Mouse (Mus musculus): ENCODE results near the gene Satb1. TPM values are rescaled to one million over a fixed set of nuclear protein-coding genes. Genes with fewer than 3 reads are reported as not detected.
A peak's percentile ranks its signal among the peaks of the same experiment; 100 is the strongest.

The Satb1 gene
- polyA plus RNA-seq, 1 experiment from 2014 or later = 18.0 TPM

GRCm38 (mm10) chr17:51790387-51791060 is 42.6 kb downstream of the Satb1 start:
- Histone ChIP-seq H3K36me3 (no peaks in the 10 kb centered on the region), H3K27ac (peak overlapping the region; percentile 75), H3K9ac (peak overlapping the region; percentile 46; the same call in 1 of the 2 replicates), H3K4me1 (peaks cover 11% of the 10 kb centered on the region), H3K9me3 (no peaks in the 10 kb centered on the region), H3K4me2 (peak overlapping the region; percentile 40), H3K4me3 (peak overlapping the region; percentile 7; the same call in 1 of the 2 replicates), H3K27me3 (no peaks in the 10 kb centered on the region)
- 19% methylated on average over 8 of the region's 8 CpGs for WGBS
- no peak for ATAC-seq (ENCODE audit: insufficient number of reproducible peaks, insufficient read depth, low FRiP score, low TSS enrichment, low read depth)

DNA sequence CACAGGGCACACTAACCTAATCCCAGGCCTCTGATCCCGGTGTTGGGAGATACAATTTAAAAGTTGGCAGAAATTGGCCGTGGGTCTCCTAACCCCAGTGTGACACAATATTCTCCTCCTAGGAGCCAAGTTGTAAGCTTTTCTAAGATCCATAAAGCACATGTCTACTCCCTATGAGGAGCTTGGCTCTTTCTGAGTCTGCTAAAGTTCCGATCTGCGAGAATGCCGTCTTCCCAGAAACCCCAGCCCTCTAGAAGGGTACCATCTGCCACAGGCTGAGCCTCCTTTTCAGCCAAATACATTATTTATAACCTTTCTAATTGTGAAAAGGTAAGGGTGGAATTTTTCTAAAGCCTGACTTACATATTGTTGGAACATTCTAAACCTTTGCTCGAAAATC is 43.3 kb downstream of the Satb1 start:
- WGBS = 61% methylated on average over 6 of the region's 6 CpGs
- Histone ChIP-seq H3K27ac (no peak overlapping the region; the same call in 1 of the 2 replicates), H3K27me3 (no peaks in the 10 kb centered on the region), H3K9me3 (no peaks in the 10 kb centered on the region), H3K4me1 (peaks cover 11% of the 10 kb centered on the region), H3K9ac (no peak overlapping the region), H3K4me3 (no peak overlapping the region), H3K4me2 (no peak overlapping the region), H3K36me3 (no peaks in the 10 kb centered on the region)
- ATAC-seq (ENCODE audit: insufficient number of reproducible peaks, insufficient read depth, low FRiP score, low TSS enrichment, low read depth) = no peak

- Histone ChIP-seq H3K4me1 (peaks cover 11% of the 10 kb centered on the region), H3K4me3 (no peak overlapping the region), H3K27me3 (no peaks in the 10 kb centered on the region), H3K9me3 (no peaks in the 10 kb centered on the region), H3K27ac (no peak overlapping the region), H3K36me3 (no peaks in the 10 kb centered on the region), H3K4me2 (no peak overlapping the region), H3K9ac (no peak overlapping the region)
- no peak for ATAC-seq (ENCODE audit: insufficient number of reproducible peaks, insufficient read depth, low FRiP score, low TSS enrichment, low read depth)
- WGBS = 89% methylated on average over 4 of the region's 4 CpGs
These were observed 44.0 kb downstream of the Satb1 start for GRCm38 (mm10) chr17:51789098-51789497.

DNA sequence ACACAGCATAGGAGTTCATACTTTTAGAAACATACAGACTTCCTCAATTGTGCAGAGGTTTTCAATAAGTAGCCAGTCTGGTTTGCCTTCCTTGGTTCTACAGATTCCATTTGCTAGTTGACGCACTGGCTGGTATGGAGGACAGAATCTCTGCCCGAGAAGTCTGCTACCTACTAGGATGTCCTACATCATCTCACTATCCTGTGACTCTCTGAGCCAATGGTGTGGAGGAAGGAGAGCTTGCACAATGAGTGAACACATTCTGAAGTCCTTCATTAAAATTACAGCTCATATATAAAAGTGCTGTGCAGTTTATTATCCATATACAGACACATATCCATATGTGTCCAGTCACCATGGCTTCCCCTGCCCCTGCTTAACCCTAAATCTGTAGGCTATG is 45.1 kb downstream of the Satb1 start:
- Histone ChIP-seq H3K27me3 (no peaks in the 10 kb centered on the region), H3K9me3 (no peaks in the 10 kb centered on the region), H3K4me1 (peaks cover 11% of the 10 kb centered on the region), H3K4me2 (no peak overlapping the region), H3K36me3 (peaks cover under 1% of the 10 kb centered on the region), H3K27ac (0 out of 2 replicates have a peak overlapping the region, but pooled peaks have one; percentile 16), H3K4me3 (no peak overlapping the region), H3K9ac (no peak overlapping the region)
- ATAC-seq (ENCODE audit: insufficient number of reproducible peaks, insufficient read depth, low FRiP score, low TSS enrichment, low read depth) = no peak
- 82% methylated on average over 2 of the region's 2 CpGs for WGBS

DNA sequence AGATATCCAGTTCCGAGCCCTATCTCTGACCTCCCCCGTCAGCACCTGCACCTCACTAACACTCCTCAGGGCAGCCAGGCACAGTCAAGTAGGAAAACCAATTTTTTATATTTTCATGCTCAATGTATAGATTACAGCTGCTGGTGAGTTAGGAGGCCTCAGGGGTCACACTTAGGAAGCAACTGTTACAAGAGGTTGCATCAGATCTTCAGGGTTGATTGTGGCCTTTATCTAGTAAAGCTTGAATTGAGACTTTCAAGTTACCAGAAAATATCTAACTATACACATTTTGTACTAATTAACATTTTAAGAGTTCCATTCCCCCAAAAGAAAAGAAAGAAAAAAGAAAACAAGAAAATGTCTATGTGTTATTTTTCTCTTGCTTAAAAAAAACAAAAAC is 47.0 kb downstream of the Satb1 start:
- Histone ChIP-seq H3K36me3 (peaks cover 15% of the 10 kb centered on the region), H3K4me1 (peaks cover 11% of the 10 kb centered on the region), H3K4me3 (no peak overlapping the region), H3K9ac (no peak overlapping the region), H3K27me3 (no peaks in the 10 kb centered on the region), H3K9me3 (no peaks in the 10 kb centered on the region), H3K4me2 (no peak overlapping the region), H3K27ac (no peak overlapping the region)
- WGBS = 66% methylated on average over 2 of the region's 2 CpGs
- ATAC-seq (ENCODE audit: insufficient number of reproducible peaks, insufficient read depth, low FRiP score, low TSS enrichment, low read depth) = no peak

DNA sequence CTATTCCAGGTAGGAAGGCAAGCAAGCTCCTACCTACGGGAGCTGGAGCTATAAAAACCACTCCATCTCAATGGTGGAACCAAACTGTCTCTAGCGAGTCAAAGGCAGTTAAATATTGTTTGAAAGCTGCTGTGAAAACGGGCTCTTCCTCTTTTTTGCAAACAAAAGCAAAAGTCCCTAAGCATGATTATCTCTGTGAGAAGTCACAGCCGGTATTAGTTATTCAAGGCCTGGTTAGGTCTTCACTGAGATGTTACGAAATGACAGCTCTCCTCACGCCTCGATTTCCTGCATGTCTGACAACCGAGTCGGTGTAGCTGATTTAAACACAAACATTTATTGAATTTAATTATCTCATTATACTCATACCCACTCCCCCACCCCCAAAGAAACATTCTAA is 48.2 kb downstream of the Satb1 start:
- H3K4me1 ChIP-seq = peaks cover 2% of the 10 kb centered on the region; the same call in 1 of the 2 replicates
- no peaks in the 10 kb centered on the region for H3K9me3 ChIP-seq
- peaks cover 15% of the 10 kb centered on the region for H3K36me3 ChIP-seq
- ATAC-seq (ENCODE audit: insufficient number of reproducible peaks, insufficient read depth, low FRiP score, low TSS enrichment, low read depth) = no peak
- H3K27ac ChIP-seq = no peak overlapping the region
- no peak overlapping the region for H3K4me2 ChIP-seq
- no peak overlapping the region for H3K4me3 ChIP-seq
- no peaks in the 10 kb centered on the region for H3K27me3 ChIP-seq
- no peak overlapping the region for H3K9ac ChIP-seq
- WGBS = 79% methylated on average over 9 of the region's 9 CpGs

GRCm38 (mm10) chr17:51783591-51784279 is 49.4 kb downstream of the Satb1 start:
- H3K27ac ChIP-seq = no peak overlapping the region
- 87% methylated on average over 8 of the region's 8 CpGs for WGBS
- H3K27me3 ChIP-seq = no peaks in the 10 kb centered on the region
- H3K4me2 ChIP-seq = no peak overlapping the region
- H3K9ac ChIP-seq = no peak overlapping the region
- no peaks in the 10 kb centered on the region for H3K4me1 ChIP-seq
- H3K9me3 ChIP-seq = no peaks in the 10 kb centered on the region
- H3K36me3 ChIP-seq = peaks cover 15% of the 10 kb centered on the region
- no peak for ATAC-seq (ENCODE audit: insufficient number of reproducible peaks, insufficient read depth, low FRiP score, low TSS enrichment, low read depth)
- no peak overlapping the region for H3K4me3 ChIP-seq

DNA sequence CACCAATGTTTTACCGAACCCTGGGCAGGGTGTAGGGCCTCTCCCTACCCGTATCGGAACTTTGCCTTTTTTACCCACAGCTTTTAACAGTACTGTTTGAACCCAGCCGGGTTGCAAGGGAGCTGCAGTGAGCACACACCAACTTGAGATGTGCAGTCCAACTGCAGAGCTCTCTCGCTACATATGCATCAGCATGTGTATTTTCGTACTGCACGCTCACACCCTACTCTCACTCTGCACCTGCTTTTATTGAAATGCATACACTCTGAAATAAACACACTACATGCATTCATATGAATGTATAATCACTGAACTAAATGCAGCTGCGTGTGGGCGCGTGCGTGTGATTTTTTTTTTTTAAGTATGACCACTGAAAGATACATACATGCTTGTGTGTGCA is 53.1 kb downstream of the Satb1 start:
- H3K9me3 ChIP-seq = no peaks in the 10 kb centered on the region
- no peak overlapping the region for H3K4me2 ChIP-seq
- H3K4me3 ChIP-seq = no peak overlapping the region
- H3K27me3 ChIP-seq = no peaks in the 10 kb centered on the region
- peaks cover 6% of the 10 kb centered on the region for H3K4me1 ChIP-seq
- 95% methylated on average over 11 of the region's 11 CpGs for WGBS
- peaks cover 15% of the 10 kb centered on the region for H3K36me3 ChIP-seq
- H3K9ac ChIP-seq = no peak overlapping the region
- H3K27ac ChIP-seq = no peak overlapping the region
- ATAC-seq (ENCODE audit: insufficient number of reproducible peaks, insufficient read depth, low FRiP score, low TSS enrichment, low read depth) = no peak

GRCm38 (mm10) chr17:51778961-51779360 is 54.1 kb downstream of the Satb1 start:
- no peak overlapping the region for H3K4me3 ChIP-seq
- H3K36me3 ChIP-seq = peaks cover 15% of the 10 kb centered on the region
- H3K27ac ChIP-seq = no peak overlapping the region
- WGBS = 58% methylated on average over 2 of the region's 2 CpGs
- H3K4me1 ChIP-seq = peaks cover 10% of the 10 kb centered on the region
- no peak overlapping the region for H3K9ac ChIP-seq
- ATAC-seq (ENCODE audit: insufficient number of reproducible peaks, insufficient read depth, low FRiP score, low TSS enrichment, low read depth) = no peak
- H3K27me3 ChIP-seq = no peaks in the 10 kb centered on the region
- no peaks in the 10 kb centered on the region for H3K9me3 ChIP-seq
- H3K4me2 ChIP-seq = no peak overlapping the region

DNA sequence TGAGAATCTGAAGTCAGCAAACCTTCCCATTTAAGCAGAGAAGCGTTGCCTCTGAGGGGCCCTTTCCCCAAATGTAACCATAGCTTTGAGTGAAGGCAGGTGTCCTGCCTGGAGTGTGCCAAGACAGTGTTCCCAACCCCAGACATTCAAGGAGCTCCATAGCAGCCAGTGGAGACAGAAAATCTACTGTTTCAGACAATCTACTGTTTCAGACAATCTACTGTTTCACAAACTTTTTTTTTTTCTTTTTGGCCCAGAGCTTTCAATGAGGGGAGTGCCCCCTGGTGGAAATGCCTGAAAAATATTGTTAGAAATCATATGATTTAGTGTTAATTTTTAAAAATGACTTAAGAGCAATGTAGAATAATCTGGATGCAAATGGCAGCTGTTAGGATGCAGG is 55.3 kb downstream of the Satb1 start:
- Histone ChIP-seq H3K36me3 (peaks cover 13% of the 10 kb centered on the region), H3K27ac (no peak overlapping the region), H3K4me3 (no peak overlapping the region), H3K9ac (no peak overlapping the region), H3K4me2 (no peak overlapping the region), H3K9me3 (no peaks in the 10 kb centered on the region), H3K4me1 (peaks cover 10% of the 10 kb centered on the region), H3K27me3 (no peaks in the 10 kb centered on the region)
- 45% methylated on average over 1 of the region's 1 CpGs for WGBS
- ATAC-seq (ENCODE audit: insufficient number of reproducible peaks, insufficient read depth, low FRiP score, low TSS enrichment, low read depth) = no peak

DNA sequence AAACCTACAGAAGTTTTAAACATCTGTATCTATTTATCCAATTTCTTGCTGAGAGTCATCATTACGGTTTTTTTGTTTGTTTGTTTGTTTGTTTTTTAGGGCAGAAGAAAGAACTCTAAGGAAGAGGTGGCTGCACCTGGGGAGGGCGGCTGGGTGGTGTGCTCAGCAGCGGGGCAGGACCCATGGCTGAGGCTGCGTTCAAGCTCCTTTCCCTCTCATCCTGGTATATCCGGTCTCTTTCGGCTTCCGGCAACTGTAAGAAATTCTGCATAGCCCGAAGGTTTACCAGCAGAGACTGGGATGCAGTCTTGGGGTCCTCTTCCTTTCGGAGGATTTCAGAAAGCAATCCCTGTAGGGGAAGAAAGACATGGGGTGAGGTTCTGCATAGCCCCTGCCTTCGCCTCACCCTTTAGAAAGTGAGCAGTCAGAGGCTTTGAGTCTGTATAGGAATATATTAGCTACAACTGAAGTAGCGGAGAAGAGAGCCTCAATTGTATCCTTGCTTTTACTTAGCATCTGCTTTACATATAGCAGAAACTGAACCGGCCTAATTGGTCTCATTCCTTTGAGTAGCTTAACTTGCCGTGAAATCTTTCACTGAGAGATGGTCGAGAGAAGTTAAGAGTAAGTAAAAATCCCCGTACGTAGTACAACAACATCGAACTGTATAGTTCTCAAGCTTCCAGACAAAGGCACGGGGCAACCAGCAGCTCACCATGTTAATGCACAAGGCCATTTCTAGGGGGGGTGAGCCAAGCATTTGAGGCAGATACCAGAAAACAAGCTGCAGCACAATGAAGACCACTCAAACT is 57.8 kb downstream of the Satb1 start:
- no peaks in the 10 kb centered on the region for H3K36me3 ChIP-seq
- peak overlapping the region; percentile 57 for H3K4me2 ChIP-seq
- no peaks in the 10 kb centered on the region for H3K9me3 ChIP-seq
- no peaks in the 10 kb centered on the region for H3K27me3 ChIP-seq
- H3K4me1 ChIP-seq = peaks cover 10% of the 10 kb centered on the region
- peak overlapping the region; percentile 22 for H3K4me3 ChIP-seq
- 26% methylated on average over 18 of the region's 18 CpGs for WGBS
- peak overlapping the region; percentile 27; the same call in 1 of the 2 replicates for H3K9ac ChIP-seq
- peak overlapping the region; percentile 55; the same call in 1 of the 2 replicates for H3K27ac ChIP-seq
- no peak for ATAC-seq (ENCODE audit: insufficient number of reproducible peaks, insufficient read depth, low FRiP score, low TSS enrichment, low read depth)
